Mouse (Mus musculus): ENCODE results near the gene Secisbp2l.

Gene Secisbp2l

GRCm38 (mm10) chr2:125782719-125783109 is at the start of gene Secisbp2l:
Gene Secisbp2l (minus strand): TSS chr2:125782870.
- peak; percentile 96 for DNase-seq (ENCODE audit: low spot score)

- no peak for DNase-seq (ENCODE audit: low spot score)
Observed at GRCm38 (mm10) chr2:125829924-125830323, 47.3 kb upstream of the Secisbp2l start.

- DNase-seq (ENCODE audit: low spot score) = no peak
Observed at GRCm38 (mm10) chr2:125827898-125828297, 45.2 kb upstream of the Secisbp2l start.

- no peak for DNase-seq (ENCODE audit: low spot score)
Observed at GRCm38 (mm10) chr2:125826201-125826600, 43.5 kb upstream of the Secisbp2l start.

GRCm38 (mm10) chr2:125820397-125820796 is 37.7 kb upstream of the Secisbp2l start:
- no peak for DNase-seq (ENCODE audit: low spot score)

GRCm38 (mm10) chr2:125813972-125814595 is 31.4 kb upstream of the Secisbp2l start:
- DNase-seq (ENCODE audit: low spot score) = no peak

- DNase-seq (ENCODE audit: low spot score) = no peak
Observed at GRCm38 (mm10) chr2:125811332-125811731, 28.7 kb upstream of the Secisbp2l start.

GRCm38 (mm10) chr2:125809551-125809950 is 26.9 kb upstream of the Secisbp2l start:
- no peak for DNase-seq (ENCODE audit: low spot score)

- no peak for DNase-seq (ENCODE audit: low spot score)
Observed at GRCm38 (mm10) chr2:125805826-125806225, 23.2 kb upstream of the Secisbp2l start.

GRCm38 (mm10) chr2:125801947-125802346 is 19.3 kb upstream of the Secisbp2l start:
- DNase-seq (ENCODE audit: low spot score) = no peak

- DNase-seq (ENCODE audit: low spot score) = no peak
Observed at GRCm38 (mm10) chr2:125801038-125801437, 18.4 kb upstream of the Secisbp2l start.

GRCm38 (mm10) chr2:125800428-125800827 is 17.8 kb upstream of the Secisbp2l start:
- no peak for DNase-seq (ENCODE audit: low spot score)

GRCm38 (mm10) chr2:125797872-125798271 is 15.2 kb upstream of the Secisbp2l start:
- DNase-seq (ENCODE audit: low spot score) = no peak

- no peak for DNase-seq (ENCODE audit: low spot score)
Observed at GRCm38 (mm10) chr2:125795118-125795517, 12.4 kb upstream of the Secisbp2l start.

- DNase-seq (ENCODE audit: low spot score) = no peak
Observed at GRCm38 (mm10) chr2:125794166-125794565, 11.5 kb upstream of the Secisbp2l start.

- DNase-seq (ENCODE audit: low spot score) = no peak
Observed at GRCm38 (mm10) chr2:125792879-125793261, 10.2 kb upstream of the Secisbp2l start.

- DNase-seq (ENCODE audit: low spot score) = no peak
Observed at GRCm38 (mm10) chr2:125792144-125792878, 9.6 kb upstream of the Secisbp2l start.

GRCm38 (mm10) chr2:125791485-125791885 is 8.8 kb upstream of the Secisbp2l start:
- DNase-seq (ENCODE audit: low spot score) = no peak

GRCm38 (mm10) chr2:125790242-125790641 is 7.6 kb upstream of the Secisbp2l start:
- no peak for DNase-seq (ENCODE audit: low spot score)

GRCm38 (mm10) chr2:125789265-125789664 is 6.6 kb upstream of the Secisbp2l start:
- DNase-seq (ENCODE audit: low spot score) = no peak

GRCm38 (mm10) chr2:125788785-125789184 is 6.1 kb upstream of the Secisbp2l start:
- no peak for DNase-seq (ENCODE audit: low spot score)

- DNase-seq (ENCODE audit: low spot score) = no peak
Observed at GRCm38 (mm10) chr2:125788351-125788750, 5.7 kb upstream of the Secisbp2l start.

GRCm38 (mm10) chr2:125785021-125785420 is 2.4 kb upstream of the Secisbp2l start:
- no peak for DNase-seq (ENCODE audit: low spot score)

- no peak for DNase-seq (ENCODE audit: low spot score)
Observed at GRCm38 (mm10) chr2:125784392-125784791, 1.7 kb upstream of the Secisbp2l start.
